Mouse (Mus musculus) adrenal gland, adult 8-10 months (tissue): ENCODE data around the gene Enam. TPM values are rescaled to one million over a fixed set of nuclear protein-coding genes. Genes with fewer than 3 reads are reported as not detected.
"Not testable (repeated sequence)": the region's sequence is repeated elsewhere in the genome, so short reads cannot be mapped to it uniquely, and the experiment has no call there.

Experiments
- DNase-seq: peaks from one replicate; pipeline ENCODE4 v3.0.0; 2022
- total RNA-seq, 4 experiments: library from RNA; stranded (reverse); gene quantifications; 2 replicates each; pipeline ENCODE4 v1.2.4; 2022

Gene Enam
- total RNA-seq: not detected

- DNase-seq: no peak
These were observed at the start of gene Enam for GRCm38 (mm10) chr5:88487675-88488074. Gene Enam (plus strand): TSS chr5:88487975.

GRCm38 (mm10) chr5:88455691-88456090, 32.1 kb upstream of the Enam start, which contains the start of gene Ambn:
Gene Ambn (plus strand): TSS chr5:88455991.
- no peak for DNase-seq

- DNase-seq: no peak
These were observed 20.3 kb upstream of the Enam start for GRCm38 (mm10) chr5:88467471-88467870.

- DNase-seq: no peak
These were observed 18.7 kb upstream of the Enam start for GRCm38 (mm10) chr5:88468807-88469704.

- no peak for DNase-seq
These were observed 1.2 kb downstream of the Enam start for GRCm38 (mm10) chr5:88489004-88489403.

GRCm38 (mm10) chr5:88491111-88491510, 3.3 kb downstream of the Enam start:
- DNase-seq: no peak

- no peak for DNase-seq
These were observed 12.0 kb downstream of the Enam start for GRCm38 (mm10) chr5:88499781-88500180.

GRCm38 (mm10) chr5:88508555-88508954, 20.8 kb downstream of the Enam start:
- no peak for DNase-seq

GRCm38 (mm10) chr5:88508990-88509389, 21.2 kb downstream of the Enam start:
- no peak for DNase-seq

GRCm38 (mm10) chr5:88519232-88519631, 31.5 kb downstream of the Enam start:
- DNase-seq: no peak

GRCm38 (mm10) chr5:88527657-88528056, 39.9 kb downstream of the Enam start, which contains the start of gene Jchain:
Gene Jchain (minus strand): TSS chr5:88527891.
- DNase-seq: no peak

GRCm38 (mm10) chr5:88530908-88531307, 43.1 kb downstream of the Enam start:
- no peak for DNase-seq

GRCm38 (mm10) chr5:88534697-88535096, 46.9 kb downstream of the Enam start:
- DNase-seq: no peak

GRCm38 (mm10) chr5:88540845-88541244, 53.1 kb downstream of the Enam start:
- no peak for DNase-seq

GRCm38 (mm10) chr5:88542651-88543282, 55.0 kb downstream of the Enam start:
- no peak for DNase-seq

- DNase-seq: not testable (repeated sequence)
These were observed 56.6 kb downstream of the Enam start for GRCm38 (mm10) chr5:88544411-88544810.

GRCm38 (mm10) chr5:88545536-88545935, 57.8 kb downstream of the Enam start:
- no peak for DNase-seq

- no peak for DNase-seq
These were observed 65.7 kb downstream of the Enam start for GRCm38 (mm10) chr5:88553271-88554085.

- peak; percentile 90 for DNase-seq
These were observed 66.5 kb downstream of the Enam start, which contains the start of gene Utp3 for GRCm38 (mm10) chr5:88554086-88554886. Gene Utp3 (plus strand): TSS chr5:88554462.
